Mouse (Mus musculus): ENCODE measurements around the gene Aida. TPM values are rescaled to one million over a fixed set of nuclear protein-coding genes. Genes with fewer than 3 reads are reported as not detected.

Gene Aida
- total and polyA plus RNA-seq, 3 experiments = 17.7 to 36.0 TPM; not detected in 1

- no peaks in the 10 kb centered on the region for H3K9me3 ChIP-seq (replicated peaks; ENCODE audit: insufficient read depth, low read length)
- H3K27ac ChIP-seq (ENCODE audit: control insufficient read depth, low read depth, low read length) = peak overlapping the region; percentile 25
- H3K36me3 ChIP-seq (ENCODE audit: control insufficient read depth in 1 of 2, insufficient read depth in 2 of 2, low read length in 2 of 2) = peaks cover 0 to 21% of the 10 kb centered on the region in 2 experiments; a peak in 2 of 4 replicates
- H3K4me1 ChIP-seq (ENCODE audit: control insufficient read depth in 1 of 2, insufficient read depth in 2 of 2, low read length in 2 of 2) = peaks cover 3 to 18% of the 10 kb centered on the region in 2 experiments; a peak in 3 of 4 replicates
- peak; percentile 93 for TF ChIP-seq ZNF384 (IDR thresholded peaks at IDR 0.05; ENCODE audit: low read depth, low read length)
- no peak for TF ChIP-seq POLR2AphosphoS5 (IDR thresholded peaks at IDR 0.05; ENCODE audit: borderline replicate concordance, low read depth, low read length)
- H3K9ac ChIP-seq (ENCODE audit: control insufficient read depth, low read depth, low read length, poor library complexity, severe bottlenecking) = no peak overlapping the region
- H3K79me2 ChIP-seq (ENCODE audit: control insufficient read depth, insufficient read depth, low read length, poor library complexity) = no peaks in the 10 kb centered on the region
- DNase-seq (ENCODE audit: low read depth, low spot score) = no peak
- H3K27me3 ChIP-seq (ENCODE audit: control insufficient read depth in 1 of 2, insufficient read depth in 2 of 2, low read length in 2 of 2) = no peaks in the 10 kb centered on the region
- no peak overlapping the region for H3K4me3 ChIP-seq (ENCODE audit: control insufficient read depth in 1 of 2, insufficient read depth in 1 of 2, low read depth in 2 of 2, low read length in 2 of 2)
Observed at GRCm38 (mm10) chr1:183362729-183363576, 66.6 kb downstream of the Aida start.

GRCm38 (mm10) chr1:183363577-183363867 lies 67.1 kb downstream of the Aida start:
- no peak overlapping the region for H3K4me3 ChIP-seq (ENCODE audit: control insufficient read depth in 1 of 2, insufficient read depth in 1 of 2, low read depth in 2 of 2, low read length in 2 of 2)
- DNase-seq (ENCODE audit: low read depth, low spot score) = no peak
- H3K36me3 ChIP-seq (ENCODE audit: control insufficient read depth in 1 of 2, insufficient read depth in 2 of 2, low read length in 2 of 2) = peaks cover 0 to 22% of the 10 kb centered on the region in 2 experiments; a peak in 2 of 4 replicates

GRCm38 (mm10) chr1:183366361-183366760 lies 70.0 kb downstream of the Aida start:
- H3K4me3 ChIP-seq (ENCODE audit: control insufficient read depth in 1 of 2, insufficient read depth in 1 of 2, low read depth in 2 of 2, low read length in 2 of 2) = no peak overlapping the region
- peaks cover 4% of the 10 kb centered on the region; the same call in 1 of the 2 replicates for H3K79me2 ChIP-seq (ENCODE audit: control insufficient read depth, insufficient read depth, low read length, poor library complexity)
- H3K36me3 ChIP-seq (ENCODE audit: control insufficient read depth in 1 of 2, insufficient read depth in 2 of 2, low read length in 2 of 2) = peaks cover 0 to 23% of the 10 kb centered on the region in 2 experiments; a peak in 2 of 4 replicates
- H3K4me1 ChIP-seq (ENCODE audit: control insufficient read depth in 1 of 2, insufficient read depth in 2 of 2, low read length in 2 of 2) = peaks cover 3 to 28% of the 10 kb centered on the region in 2 experiments; a peak in 3 of 4 replicates
- TF ChIP-seq MXI1 (IDR thresholded peaks at IDR 0.05; ENCODE audit: low read depth, low read length) = no peak
- TF ChIP-seq SIN3A (IDR thresholded peaks at IDR 0.05; ENCODE audit: low read length) = no peak
- TF ChIP-seq UBTF (IDR thresholded peaks at IDR 0.05; ENCODE audit: borderline replicate concordance, insufficient read depth, low read depth, low read length) = no peak
- no peak for TF ChIP-seq JUND (IDR thresholded peaks at IDR 0.05; ENCODE audit: low read depth, low read length)
- no peak for TF ChIP-seq ZMIZ1 (IDR thresholded peaks at IDR 0.05; ENCODE audit: low read depth, low read length)
- no peak for TF ChIP-seq POLR2A (IDR thresholded peaks at IDR 0.05; ENCODE audit: control insufficient read depth in 1 of 2, insufficient read depth in 1 of 2, low read depth in 1 of 2, low read length in 2 of 2, poor library complexity in 1 of 2)
- TF ChIP-seq CHD1 (IDR thresholded peaks at IDR 0.05; ENCODE audit: low read depth, low read length) = no peak
- no peak for TF ChIP-seq GATA1 (IDR thresholded peaks at IDR 0.05; ENCODE audit: low read depth, low read length)
- no peak for TF ChIP-seq GABPA (IDR thresholded peaks at IDR 0.05; ENCODE audit: low read depth, low read length)
- no peak for TF ChIP-seq USF2 (IDR thresholded peaks at IDR 0.05; ENCODE audit: borderline replicate concordance in 1 of 2, insufficient read depth in 1 of 2, low read depth in 1 of 2, low read length in 2 of 2)
- TF ChIP-seq RAD21 (IDR thresholded peaks at IDR 0.05; ENCODE audit: low read depth, low read length) = no peak
- no peak for TF ChIP-seq NELFE (IDR thresholded peaks at IDR 0.05; ENCODE audit: low read depth, low read length)
- no peaks in the 10 kb centered on the region for H3K9me3 ChIP-seq (replicated peaks; ENCODE audit: insufficient read depth, low read length)
- no peak overlapping the region for H3K9ac ChIP-seq (ENCODE audit: control insufficient read depth, low read depth, low read length, poor library complexity, severe bottlenecking)
- no peaks in the 10 kb centered on the region for H3K27me3 ChIP-seq (ENCODE audit: control insufficient read depth in 1 of 2, insufficient read depth in 2 of 2, low read length in 2 of 2)
- no peak overlapping the region for H3K27ac ChIP-seq (ENCODE audit: control insufficient read depth, low read depth, low read length)
- no peak for DNase-seq (ENCODE audit: low read depth, low spot score)

More at GRCm38 (mm10) chr1:183363577-183363867, 67.1 kb downstream of the Aida start:
- H3K27me3 ChIP-seq (ENCODE audit: control insufficient read depth in 1 of 2, insufficient read depth in 2 of 2, low read length in 2 of 2) = no peaks in the 10 kb centered on the region
- H3K79me2 ChIP-seq (ENCODE audit: control insufficient read depth, insufficient read depth, low read length, poor library complexity) = no peaks in the 10 kb centered on the region
- TF ChIP-seq CTCF (IDR thresholded peaks at IDR 0.05 in 2 of 3, conservative IDR thresholded peaks at IDR 0.05 in 1 of 3; ENCODE audit: control insufficient read depth in 1 of 3, insufficient read depth in 1 of 3, low read depth in 2 of 3, low read length in 3 of 3, poor library complexity in 1 of 3, severe bottlenecking in 1 of 3) (no peak), USF1 (IDR thresholded peaks at IDR 0.05; ENCODE audit: low read depth, low read length) (no peak), ZKSCAN1 (IDR thresholded peaks at IDR 0.05; ENCODE audit: low read depth, low read length) (no peak), NELFE (IDR thresholded peaks at IDR 0.05; ENCODE audit: low read depth, low read length) (no peak), EP300 (IDR thresholded peaks at IDR 0.05; ENCODE audit: low read depth in 1 of 2, low read length in 2 of 2) (no peak), MYB (IDR thresholded peaks at IDR 0.05; ENCODE audit: low read depth, low read length) (no peak), MEF2A (IDR thresholded peaks at IDR 0.05; ENCODE audit: extremely low read depth, insufficient replicate concordance, low read depth, low read length, poor library complexity, severe bottlenecking) (no peak), TCF12 (IDR thresholded peaks at IDR 0.05; ENCODE audit: low read depth, low read length) (no peak), RAD21 (IDR thresholded peaks at IDR 0.05; ENCODE audit: low read depth, low read length) (no peak), SMC3 (IDR thresholded peaks at IDR 0.05; ENCODE audit: low read depth, low read length) (no peak), GABPA (IDR thresholded peaks at IDR 0.05; ENCODE audit: low read depth, low read length) (no peak), USF2 (IDR thresholded peaks at IDR 0.05; ENCODE audit: borderline replicate concordance in 1 of 2, insufficient read depth in 1 of 2, low read depth in 1 of 2, low read length in 2 of 2) (no peak), BHLHE40 (IDR thresholded peaks at IDR 0.05; ENCODE audit: borderline replicate concordance, low read depth, low read length) (no peak), E2F4 (IDR thresholded peaks at IDR 0.05; ENCODE audit: borderline replicate concordance, low read depth, low read length) (no peak)
- H3K4me1 ChIP-seq (ENCODE audit: control insufficient read depth in 1 of 2, insufficient read depth in 2 of 2, low read length in 2 of 2) = peaks cover 3 to 20% of the 10 kb centered on the region in 2 experiments; a peak in 3 of 4 replicates
- no peaks in the 10 kb centered on the region for H3K9me3 ChIP-seq (replicated peaks; ENCODE audit: insufficient read depth, low read length)
- H3K9ac ChIP-seq (ENCODE audit: control insufficient read depth, low read depth, low read length, poor library complexity, severe bottlenecking) = no peak overlapping the region
- H3K27ac ChIP-seq (ENCODE audit: control insufficient read depth, low read depth, low read length) = no peak overlapping the region

Measured in MEL (cell line).